Mouse (Mus musculus) intestine, postnatal 0 days (tissue): Measurements from ENCODE around the gene Tppp2. TPM values are rescaled to one million over a fixed set of nuclear protein-coding genes. Genes with fewer than 3 reads are reported as not detected.

Source experiments
- ATAC-seq: fragments of 200-750 bp; cut with Nextera tagmentation; 2 replicates; pipeline ENCODE4 v1.8.0; 2017; ENCODE audit warnings: mild to moderate bottlenecking, moderate TSS enrichment, moderate library complexity
- H3K27ac ChIP-seq: fragments of 300-500 bp; sonication (generic); 2 replicates; pipeline ENCODE4 v1.5.1; 2014; ENCODE audit warnings: mild to moderate bottlenecking, low read depth, low read length, moderate library complexity
- H3K27me3 ChIP-seq: fragments of 300-500 bp; sonication (generic); replicated peaks from 2 replicates; pipeline ENCODE4 v1.6.1; 2014; ENCODE audit warnings: low read length, mixed read lengths; ENCODE audit not compliant: control insufficient read depth, insufficient read depth
- H3K36me3 ChIP-seq: fragments of 300-500 bp; sonication (generic); 2 replicates; pipeline ENCODE4 v1.6.1; 2014; ENCODE audit warnings: mild to moderate bottlenecking, moderate library complexity; ENCODE audit not compliant: control insufficient read depth, insufficient read depth
- H3K4me1 ChIP-seq: fragments of 300-500 bp; sonication (generic); replicated peaks from 2 replicates; pipeline ENCODE4 v1.6.1; 2014; ENCODE audit warnings: antibody characterized with exemption, low read length, mixed read lengths; ENCODE audit not compliant: control insufficient read depth, insufficient read depth
- H3K4me2 ChIP-seq: fragments of 300-500 bp; sonication (generic); replicated peaks from 2 replicates; pipeline ENCODE4 v1.6.1; 2014; ENCODE audit warnings: low read depth, mild to moderate bottlenecking, moderate library complexity
- H3K4me3 ChIP-seq: fragments of 300-500 bp; sonication (generic); 2 replicates; pipeline ENCODE4 v1.5.1; 2014; ENCODE audit warnings: low read depth, low read length
- H3K9ac ChIP-seq: fragments of 300-500 bp; sonication (generic); 2 replicates; pipeline ENCODE4 v1.6.1; 2014; ENCODE audit warnings: mild to moderate bottlenecking, low read depth, low read length
- H3K9me3 ChIP-seq: fragments of 300-500 bp; sonication (generic); 2 replicates; pipeline ENCODE4 v1.6.1; 2016; ENCODE audit warnings: mixed run types; ENCODE audit not compliant: control insufficient read depth
- CTCF ChIP-seq: sonication (generic); IDR thresholded peaks from 2 replicates; pipeline ENCODE4 v1.5.1; 2016; ENCODE audit warnings: low read depth, mild to moderate bottlenecking, control low read depth, antibody characterized with exemption, moderate library complexity
- whole genome bisulfite sequencing: fragments of 180-500 bp; shearing (Covaris S2); extraction: QIAGEN DNeasy Blood & Tissue Kit; methylation state at CpG from one replicate; pipeline ENCODE4 v1.1.7; 2014; 5-methylcytosine and 5-hydroxymethylcytosine counted together
- polyA plus RNA-seq: library from polyadenylated mRNA; unstranded; fragments of >200 nt; fragmentation: Nextera tagmentation; extraction: Ambion mirVana; gene quantifications from 2 replicates; pipeline ENCODE4 v1.2.1, GENCODE M21; 2015

Tppp2 gene
- polyA plus RNA-seq, 1 experiment from 2014 or later: not detected

DNA sequence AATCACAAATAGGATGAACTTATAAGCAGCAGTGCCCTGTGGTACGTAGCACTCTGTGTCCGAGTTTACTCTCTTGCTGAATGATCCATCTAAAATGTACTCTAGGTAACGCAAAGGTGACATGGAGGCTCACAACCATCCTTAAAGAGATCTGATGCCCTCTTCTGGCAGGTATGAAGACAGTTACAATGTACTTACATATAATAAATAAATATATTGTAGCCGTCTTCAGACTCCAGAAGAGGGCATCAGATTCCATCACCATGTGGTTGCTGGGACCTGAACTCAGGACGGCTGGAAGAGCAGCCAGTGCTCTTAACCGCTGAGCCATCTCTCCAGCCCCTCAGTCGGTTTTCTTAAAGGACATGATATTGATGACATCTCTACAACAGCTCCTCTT lies 13.5 kb upstream of the Tppp2 start:
- Histone ChIP-seq H3K4me1 (no peaks in the 10 kb centered on the region), H3K27me3 (no peaks in the 10 kb centered on the region), H3K9ac (no peak overlapping the region), H3K9me3 (no peaks in the 10 kb centered on the region), H3K4me2 (no peak overlapping the region), H3K4me3 (no peak overlapping the region), H3K36me3 (peaks cover 9% of the 10 kb centered on the region; the same call in 1 of the 2 replicates), H3K27ac (no peak overlapping the region)
- ATAC-seq: no peak
- peak; percentile 63 for TF ChIP-seq CTCF
- 68% methylated on average over 7 of the region's 7 CpGs for WGBS

DNA sequence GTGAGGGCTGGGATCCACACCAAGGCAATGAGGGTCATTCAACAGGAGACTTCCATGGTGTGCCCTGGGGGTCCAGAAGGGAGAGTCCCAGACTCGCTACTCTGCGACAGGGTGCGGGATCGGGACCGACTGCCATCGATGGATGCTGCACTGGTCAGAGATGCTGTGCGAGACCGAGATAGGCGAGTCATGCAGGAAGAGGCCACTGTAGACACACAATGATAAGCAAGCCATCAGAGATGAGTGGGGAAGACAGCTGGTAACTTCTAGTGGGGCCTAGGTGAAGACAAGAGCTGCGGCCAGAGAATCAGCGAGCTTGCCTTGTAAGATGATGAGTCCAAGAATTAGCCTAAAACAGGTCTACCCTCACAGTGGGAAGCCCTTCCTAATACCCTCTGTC lies 12.1 kb upstream of the Tppp2 start:
- no peak overlapping the region for H3K27ac ChIP-seq
- no peak overlapping the region for H3K9ac ChIP-seq
- TF ChIP-seq CTCF: no peak
- no peak for ATAC-seq
- no peaks in the 10 kb centered on the region for H3K27me3 ChIP-seq
- no peaks in the 10 kb centered on the region for H3K9me3 ChIP-seq
- H3K4me2 ChIP-seq: no peak overlapping the region
- H3K36me3 ChIP-seq: peaks cover 18% of the 10 kb centered on the region; the same call in 1 of the 2 replicates
- H3K4me1 ChIP-seq: no peaks in the 10 kb centered on the region
- no peak overlapping the region for H3K4me3 ChIP-seq
- WGBS: 93% methylated on average over 11 of the region's 11 CpGs

DNA sequence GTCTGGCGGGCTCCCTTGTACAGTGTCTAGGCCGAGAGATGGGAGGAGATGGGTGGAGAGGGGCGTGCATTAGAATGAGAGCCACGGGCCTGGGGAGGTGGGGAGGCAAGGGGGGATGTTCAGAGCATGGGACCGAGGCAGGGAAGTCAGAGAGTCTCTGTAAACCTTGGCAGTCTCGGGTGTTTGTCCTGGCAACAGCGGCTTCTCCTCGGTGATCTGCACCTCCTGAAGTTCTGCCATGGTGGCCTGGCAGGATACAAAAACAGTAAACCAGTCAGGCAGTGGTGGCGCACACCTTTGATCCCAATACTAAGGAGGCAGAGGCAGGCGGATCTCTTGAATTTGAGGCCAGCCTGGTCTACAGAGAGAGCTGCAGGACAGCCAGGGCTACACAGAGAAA lies 6.9 kb upstream of the Tppp2 start:
- no peaks in the 10 kb centered on the region for H3K27me3 ChIP-seq
- no peak for ATAC-seq

DNA sequence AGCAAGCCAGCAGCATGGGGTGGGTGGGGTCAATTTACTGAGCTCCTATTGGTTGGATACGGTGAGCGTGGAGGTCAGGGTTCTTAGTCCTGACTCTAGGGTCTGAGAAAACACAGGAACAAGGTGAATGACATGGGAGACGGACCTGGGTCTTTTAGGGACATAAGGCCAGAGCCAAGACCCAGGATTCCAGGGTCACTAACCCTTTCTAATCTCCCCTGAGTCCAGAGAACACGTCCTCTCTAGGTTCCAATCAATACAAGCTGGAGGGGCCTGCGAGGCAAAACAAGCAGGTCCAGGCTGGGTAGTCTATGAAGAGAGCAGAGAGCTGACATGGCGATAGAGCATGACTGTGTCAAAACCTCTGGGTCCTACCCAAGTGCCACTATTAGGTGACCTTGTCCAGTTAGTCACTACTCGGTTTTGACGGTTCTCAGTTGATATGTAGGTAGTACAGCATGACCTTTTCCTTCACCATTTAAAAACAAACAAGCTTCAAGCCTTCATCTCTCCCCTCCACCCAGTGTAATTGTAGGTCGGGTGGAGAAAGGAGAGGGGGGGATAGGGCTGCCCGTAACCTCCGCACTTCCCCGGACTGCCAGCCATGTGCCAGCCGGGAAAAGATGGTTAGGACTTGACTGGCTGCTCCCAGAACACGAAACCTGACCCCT lies 5.7 kb upstream of the Tppp2 start:
- TF ChIP-seq CTCF: no peak
- Histone ChIP-seq H3K4me1 (no peaks in the 10 kb centered on the region; the same call in 1 of the 2 replicates), H3K36me3 (peaks cover 11% of the 10 kb centered on the region; the same call in 1 of the 2 replicates), H3K9me3 (no peaks in the 10 kb centered on the region), H3K27ac (0 out of 2 replicates have a peak overlapping the region, but pooled peaks have one; percentile 74), H3K27me3 (no peaks in the 10 kb centered on the region), H3K4me3 (peak overlapping the region; percentile 57), H3K4me2 (peak overlapping the region; percentile 98), H3K9ac (peak overlapping the region; percentile 59)
- WGBS: 15% methylated on average over 14 of the region's 14 CpGs
- ATAC-seq: peak; percentile 40; the same call in 1 of the 2 replicates

More for the DNA sequence above, 6.9 kb upstream of the Tppp2 start:
- no peak for TF ChIP-seq CTCF
- no peak overlapping the region for H3K4me2 ChIP-seq
- no peak overlapping the region for H3K27ac ChIP-seq
- H3K36me3 ChIP-seq: peaks cover 14% of the 10 kb centered on the region; the same call in 1 of the 2 replicates
- no peak overlapping the region for H3K4me3 ChIP-seq
- no peaks in the 10 kb centered on the region for H3K9me3 ChIP-seq
- no peaks in the 10 kb centered on the region; the same call in 1 of the 2 replicates for H3K4me1 ChIP-seq
- H3K9ac ChIP-seq: no peak overlapping the region
- WGBS: 88% methylated on average over 10 of the region's 10 CpGs

DNA sequence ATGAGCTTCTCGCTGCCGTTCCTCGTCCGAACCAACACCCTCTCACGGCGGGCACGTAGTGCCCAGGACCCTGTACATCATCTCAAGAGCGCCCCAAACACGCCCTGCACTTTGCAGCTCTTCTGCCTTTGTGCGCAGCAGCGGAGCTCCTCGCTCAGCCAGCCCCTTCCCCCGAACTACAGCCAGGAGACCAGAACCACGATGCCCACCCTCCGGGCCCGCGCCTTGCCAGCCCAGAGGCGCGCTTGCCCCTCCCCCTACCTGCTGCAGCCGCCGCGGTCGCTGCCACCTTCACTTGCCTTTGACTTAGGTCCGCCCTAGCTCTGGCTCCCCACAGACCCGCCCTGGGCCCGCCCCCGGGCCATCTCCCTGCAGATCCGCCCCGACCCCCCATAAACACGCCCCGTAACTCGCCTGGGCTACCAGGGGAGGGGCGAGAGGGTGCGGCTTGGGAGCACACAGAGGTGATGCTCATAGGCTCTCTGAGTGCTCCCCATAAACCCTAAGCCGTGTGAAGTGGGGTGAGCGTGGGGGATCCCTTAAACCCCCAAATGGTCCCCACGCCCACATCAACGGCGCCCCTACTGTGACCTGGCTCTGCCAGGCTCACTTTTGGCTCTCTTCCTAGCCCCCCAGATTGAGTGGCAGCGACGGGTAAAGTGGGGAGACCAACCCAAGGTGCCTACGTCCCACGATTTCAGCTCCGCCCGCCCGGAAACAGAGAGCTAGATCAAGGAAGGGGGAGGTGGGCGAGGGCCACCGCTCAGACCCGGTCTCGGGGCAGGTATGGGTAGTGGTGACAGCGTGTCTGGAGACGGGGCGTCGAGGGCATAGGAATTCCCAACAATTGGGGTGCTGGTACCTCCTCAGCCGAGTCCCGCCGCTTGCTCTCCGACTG lies 4.9 kb upstream of the Tppp2 start:
- Histone ChIP-seq H3K4me3 (peak overlapping the region; percentile 57), H3K27me3 (no peaks in the 10 kb centered on the region), H3K4me1 (no peaks in the 10 kb centered on the region; the same call in 1 of the 2 replicates), H3K27ac (peak overlapping the region; percentile 74), H3K9ac (peak overlapping the region; percentile 59), H3K4me2 (peak overlapping the region; percentile 98), H3K9me3 (no peaks in the 10 kb centered on the region), H3K36me3 (peaks cover 11% of the 10 kb centered on the region; the same call in 1 of the 2 replicates)
- under 1% methylated on average over 58 of the region's 58 CpGs for WGBS
- ATAC-seq: peak; percentile 80
- no peak for TF ChIP-seq CTCF
